Mouse (Mus musculus): Measurements from ENCODE around the gene Taar3. TPM values are rescaled to one million over a fixed set of nuclear protein-coding genes. Genes with fewer than 3 reads are reported as not detected.

Gene Taar3
- polyA plus RNA-seq, 1 experiment = not detected

DNA sequence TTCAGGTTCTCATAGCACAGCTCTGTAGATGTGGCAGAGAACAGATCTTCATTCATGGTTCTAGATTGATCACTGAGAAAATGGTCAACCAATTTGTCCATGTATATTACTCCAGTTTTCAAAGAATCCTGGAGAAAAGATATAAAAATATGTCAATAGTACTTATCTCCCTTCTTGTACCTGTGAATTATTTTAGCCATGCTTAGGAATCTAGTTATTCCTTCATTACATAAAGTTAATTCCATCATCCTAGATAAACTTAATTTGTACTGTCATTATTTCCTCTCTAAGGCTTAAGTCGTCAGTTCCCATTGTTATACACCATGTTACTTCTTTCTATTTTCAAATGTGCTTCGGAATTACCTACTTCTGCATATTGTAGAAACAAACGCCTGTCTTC, 44.0 kb downstream of the Taar3 start, which contains the start of gene Taar7a:
TSS of gene Taar7a (minus strand) at position 101 of the 400 bp plus-strand sequence.
- Histone ChIP-seq H3K27me3 (replicated peaks; ENCODE audit: control insufficient read depth, insufficient read depth, low read length) (no peaks in the 10 kb centered on the region), H3K4me1 (ENCODE audit: control insufficient read depth, insufficient read depth, low read length) (no peaks in the 10 kb centered on the region), H3K36me3 (ENCODE audit: control insufficient read depth, insufficient read depth, low read length) (no peaks in the 10 kb centered on the region), H3K27ac (ENCODE audit: insufficient read depth, low read depth, low read length) (no peak within 1 kb of the TSS), H3K4me3 (ENCODE audit: insufficient read depth, low read depth, low read length) (no peak within 1 kb of the TSS)
- WGBS = 84% methylated on average over 3 of the region's 3 CpGs
- TF ChIP-seq CTCF (conservative IDR thresholded peaks at IDR 0.05; ENCODE audit: insufficient read depth, insufficient read length, low read depth, low read length) (no peak), POLR2A (IDR thresholded peaks at IDR 0.05; ENCODE audit: low read depth, low read length) (no peak)
- DNase-seq = no peak

GRCm38 (mm10) chr10:23999639-24000038, 50.3 kb downstream of the Taar3 start, which contains the start of gene Taar7b:
Gene Taar7b, plus strand, starts transcription at chr10:23999939.
- 73% methylated on average over 1 of the region's 1 CpGs for WGBS
- TF ChIP-seq POLR2A (IDR thresholded peaks at IDR 0.05; ENCODE audit: low read depth, low read length) (no peak), CTCF (conservative IDR thresholded peaks at IDR 0.05; ENCODE audit: insufficient read depth, insufficient read length, low read depth, low read length) (no peak)
- no peak for DNase-seq
- Histone ChIP-seq H3K4me1 (ENCODE audit: control insufficient read depth, insufficient read depth, low read length) (no peaks in the 10 kb centered on the region), H3K36me3 (ENCODE audit: control insufficient read depth, insufficient read depth, low read length) (no peaks in the 10 kb centered on the region), H3K27ac (ENCODE audit: insufficient read depth, low read depth, low read length) (no peak within 1 kb of the TSS), H3K4me3 (ENCODE audit: insufficient read depth, low read depth, low read length) (no peak within 1 kb of the TSS), H3K27me3 (replicated peaks; ENCODE audit: control insufficient read depth, insufficient read depth, low read length) (no peaks in the 10 kb centered on the region)

Other genes with a start within 250 kb of the Taar3 start
- 901 and 1,136 TPM in 2 replicates for gene Rps12, start 162.3 kb upstream of the Taar3 start, polyA plus RNA-seq (2012; rRNA removed)
- 14.8 and 15.6 TPM in 2 replicates for gene Slc18b1, start 152.6 kb upstream of the Taar3 start, polyA plus RNA-seq (2012; rRNA removed)
- 0.57 and 0.59 TPM in 2 replicates for gene Vnn3, start 98.1 kb upstream of the Taar3 start, polyA plus RNA-seq (2012; rRNA removed)
- gene Vnn1, start 54.9 kb upstream of the Taar3 start, polyA plus RNA-seq (2012; rRNA removed) = 69.6 and 78.5 TPM in 2 replicates
- not detected in 2 replicates for gene Taar1, start 29.2 kb upstream of the Taar3 start, polyA plus RNA-seq (2012; rRNA removed)
- gene Taar2, start 11.0 kb upstream of the Taar3 start, polyA plus RNA-seq (2012; rRNA removed) = not detected in 2 replicates
- gene Taar4, start 10.9 kb downstream of the Taar3 start, polyA plus RNA-seq (2012; rRNA removed) = not detected in 2 replicates
- 0.08 TPM in 1 of 2 replicates, not detected in the other for gene Taar5, start 21.1 kb downstream of the Taar3 start, polyA plus RNA-seq (2012; rRNA removed)
- gene Taar6, start 36.1 kb downstream of the Taar3 start, polyA plus RNA-seq (2012; rRNA removed) = not detected in 2 replicates
- gene Taar7a, start 43.9 kb downstream of the Taar3 start, polyA plus RNA-seq (2012; rRNA removed) = not detected in 2 replicates
- not detected in 2 replicates for gene Taar7b, start 50.4 kb downstream of the Taar3 start, polyA plus RNA-seq (2012; rRNA removed)
- not detected in 2 replicates for gene Taar7d, start 77.7 kb downstream of the Taar3 start, polyA plus RNA-seq (2012; rRNA removed)
- gene Taar7e, start 88.1 kb downstream of the Taar3 start, polyA plus RNA-seq (2012; rRNA removed) = not detected in 2 replicates
- not detected in 2 replicates for gene Taar7f, start 100.0 kb downstream of the Taar3 start, polyA plus RNA-seq (2012; rRNA removed)
- not detected in 2 replicates for gene Taar8a, start 126.9 kb downstream of the Taar3 start, polyA plus RNA-seq (2012; rRNA removed)
- gene Taar8b, start 142.7 kb downstream of the Taar3 start, polyA plus RNA-seq (2012; rRNA removed) = not detected in 2 replicates
- not detected in 2 replicates for gene Taar8c, start 152.4 kb downstream of the Taar3 start, polyA plus RNA-seq (2012; rRNA removed)
- gene Taar9, start 160.0 kb downstream of the Taar3 start, polyA plus RNA-seq (2012; rRNA removed) = not detected in 2 replicates
- 168 and 197 TPM in 2 replicates for gene Stx7, start 199.7 kb downstream of the Taar3 start, polyA plus RNA-seq (2012; rRNA removed)

Measured in kidney, adult 2 months (tissue).